Mouse (Mus musculus): ENCODE measurements around the gene Gpr15. TPM values are rescaled to one million over a fixed set of nuclear protein-coding genes. Genes with fewer than 3 reads are reported as not detected.

The Gpr15 gene
- polyA plus RNA-seq, 1 experiment from 2014 or later: not detected

DNA sequence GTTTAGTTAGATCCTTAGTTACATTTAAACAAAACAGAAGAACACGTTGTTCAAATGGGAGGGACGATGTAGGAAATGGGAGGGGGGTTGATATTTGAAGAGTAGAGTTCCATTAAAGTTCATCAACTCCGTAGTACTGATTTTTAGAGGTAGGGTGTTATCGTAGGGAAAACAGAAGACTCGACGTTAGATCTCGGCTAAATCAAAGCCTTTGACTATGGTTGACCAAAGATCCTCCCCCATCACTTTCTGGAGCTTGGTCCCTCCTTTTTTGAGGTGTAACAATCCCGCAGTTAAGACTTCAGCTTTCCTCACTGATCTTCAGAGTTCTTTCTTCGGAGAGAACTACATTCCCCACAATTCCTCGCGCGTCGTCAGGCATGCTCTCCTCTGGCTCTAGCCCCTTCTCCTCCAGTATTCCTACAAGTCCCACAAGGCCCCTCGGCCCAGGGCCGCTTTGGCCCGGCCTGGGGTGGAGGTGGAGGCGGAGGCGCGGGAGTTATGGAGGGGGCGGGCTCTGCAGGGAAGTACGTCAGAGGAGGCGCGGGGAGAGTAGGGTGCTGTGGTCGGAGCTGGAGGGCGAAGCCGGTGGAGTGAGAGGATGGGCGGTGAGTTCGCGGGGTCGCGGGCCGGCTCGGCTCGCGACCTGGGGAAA, 8.7 kb upstream of the Gpr15 start, which contains the start of gene Cldnd1:
TSS of gene Cldnd1 (plus strand) at position 434 of the 655 bp plus-strand sequence.
- H3K9me3 ChIP-seq (replicated peaks; ENCODE audit: control insufficient read depth, low read length): no peaks in the 10 kb centered on the region
- WGBS (ENCODE audit: insufficient replicate concordance): 3% methylated on average over 25 of the region's 35 CpGs
- ATAC-seq (ENCODE audit: low read depth): peak; percentile 100
- H3K9ac ChIP-seq (ENCODE audit: low read depth, low read length): peak within 1 kb of the TSS; percentile 73
- peak within 1 kb of the TSS; percentile 58 for H3K27ac ChIP-seq (ENCODE audit: low read length)
- peaks cover 7% of the 10 kb centered on the region for H3K4me1 ChIP-seq (ENCODE audit: control insufficient read depth, low read depth, low read length)
- H3K27me3 ChIP-seq (ENCODE audit: control insufficient read depth, insufficient read depth, low read depth, low read length): no peaks in the 10 kb centered on the region
- peak within 1 kb of the TSS; percentile 77 for H3K4me3 ChIP-seq (ENCODE audit: low read depth, low read length)
- H3K4me2 ChIP-seq (ENCODE audit: low read depth, low read length): peak within 1 kb of the TSS; percentile 74
- peaks cover 3% of the 10 kb centered on the region; the same call in 1 of the 2 replicates for H3K36me3 ChIP-seq (ENCODE audit: control insufficient read depth, insufficient read depth)

DNA sequence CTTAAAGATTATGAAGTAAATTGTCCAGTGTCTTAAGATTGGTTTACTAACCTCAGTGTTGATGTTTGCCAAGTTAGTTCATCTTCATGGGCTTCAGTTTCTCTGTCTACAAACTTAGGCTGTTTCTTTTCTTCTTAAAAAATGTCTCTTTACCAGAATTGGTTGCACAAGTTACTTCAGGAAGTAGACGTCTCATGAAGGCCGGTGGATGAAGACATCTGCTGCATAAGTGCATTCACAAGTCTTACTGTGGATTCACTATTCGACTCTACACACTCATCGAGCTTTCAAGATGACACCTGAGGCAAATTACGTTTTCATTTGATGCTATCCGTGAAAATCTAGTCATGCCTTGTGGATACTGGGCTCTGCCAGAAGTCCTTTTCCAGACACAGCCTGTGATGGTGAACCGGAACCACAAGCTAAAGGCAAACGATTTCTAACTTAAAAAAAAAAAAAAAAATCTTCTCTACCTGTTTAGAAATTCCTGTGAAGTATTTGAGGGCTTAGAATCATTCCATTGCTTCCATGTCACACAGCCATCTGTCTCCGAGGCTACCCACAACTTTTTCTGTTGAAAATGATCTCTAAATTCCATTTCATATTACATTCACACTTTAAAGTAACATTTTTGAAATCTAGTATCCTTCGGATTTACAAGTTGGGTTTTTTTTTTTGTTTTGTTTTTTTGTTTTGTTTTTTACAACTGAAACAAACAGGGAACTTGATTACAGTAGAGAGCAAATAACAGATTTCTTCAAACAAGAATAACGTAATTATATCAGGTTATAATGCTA, 8.0 kb upstream of the Gpr15 start:
- peaks cover 7% of the 10 kb centered on the region for H3K4me1 ChIP-seq (ENCODE audit: control insufficient read depth, low read depth, low read length)
- H3K4me3 ChIP-seq (ENCODE audit: low read depth, low read length): no peak overlapping the region
- H3K36me3 ChIP-seq (ENCODE audit: control insufficient read depth, insufficient read depth): no peaks in the 10 kb centered on the region; the same call in 1 of the 2 replicates
- H3K9ac ChIP-seq (ENCODE audit: low read depth, low read length): no peak overlapping the region
- H3K27me3 ChIP-seq (ENCODE audit: control insufficient read depth, insufficient read depth, low read depth, low read length): no peaks in the 10 kb centered on the region
- no peak overlapping the region for H3K27ac ChIP-seq (ENCODE audit: low read length)
- ATAC-seq (ENCODE audit: low read depth): no peak
- peak overlapping the region; percentile 74 for H3K4me2 ChIP-seq (ENCODE audit: low read depth, low read length)
- no peaks in the 10 kb centered on the region for H3K9me3 ChIP-seq (replicated peaks; ENCODE audit: control insufficient read depth, low read length)
- 64% methylated on average over 11 of the region's 11 CpGs for WGBS (ENCODE audit: insufficient replicate concordance)

DNA sequence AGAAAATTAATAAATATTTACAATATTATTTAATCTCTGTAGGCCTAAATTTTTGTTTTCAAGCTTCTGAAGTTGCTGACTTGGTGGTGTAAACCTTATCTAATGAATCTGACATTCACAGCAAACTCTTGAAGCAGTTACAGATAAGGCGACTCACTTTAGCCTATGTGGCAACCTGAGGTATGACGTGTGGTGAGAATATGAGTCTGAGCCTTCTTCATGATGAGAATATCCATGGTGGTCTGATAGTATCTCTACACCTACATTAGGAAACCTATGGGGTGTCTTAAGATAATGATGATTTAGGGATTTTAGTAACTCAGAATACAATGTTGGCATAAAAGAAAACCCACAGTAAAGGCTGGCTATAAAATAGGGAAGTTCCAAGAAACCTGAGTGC, 3.4 kb upstream of the Gpr15 start:
- no peak for ATAC-seq (ENCODE audit: low read depth)
- WGBS (ENCODE audit: insufficient replicate concordance): 37% methylated on average over 2 of the region's 2 CpGs
- H3K4me1 ChIP-seq (ENCODE audit: control insufficient read depth, low read depth, low read length): no peaks in the 10 kb centered on the region
- H3K4me3 ChIP-seq (ENCODE audit: low read depth, low read length): no peak overlapping the region
- H3K9ac ChIP-seq (ENCODE audit: low read depth, low read length): no peak overlapping the region
- H3K27me3 ChIP-seq (ENCODE audit: control insufficient read depth, insufficient read depth, low read depth, low read length): no peaks in the 10 kb centered on the region
- H3K4me2 ChIP-seq (ENCODE audit: low read depth, low read length): no peak overlapping the region
- H3K9me3 ChIP-seq (replicated peaks; ENCODE audit: control insufficient read depth, low read length): no peaks in the 10 kb centered on the region
- no peak overlapping the region for H3K27ac ChIP-seq (ENCODE audit: low read length)
- H3K36me3 ChIP-seq (ENCODE audit: control insufficient read depth, insufficient read depth): no peaks in the 10 kb centered on the region

DNA sequence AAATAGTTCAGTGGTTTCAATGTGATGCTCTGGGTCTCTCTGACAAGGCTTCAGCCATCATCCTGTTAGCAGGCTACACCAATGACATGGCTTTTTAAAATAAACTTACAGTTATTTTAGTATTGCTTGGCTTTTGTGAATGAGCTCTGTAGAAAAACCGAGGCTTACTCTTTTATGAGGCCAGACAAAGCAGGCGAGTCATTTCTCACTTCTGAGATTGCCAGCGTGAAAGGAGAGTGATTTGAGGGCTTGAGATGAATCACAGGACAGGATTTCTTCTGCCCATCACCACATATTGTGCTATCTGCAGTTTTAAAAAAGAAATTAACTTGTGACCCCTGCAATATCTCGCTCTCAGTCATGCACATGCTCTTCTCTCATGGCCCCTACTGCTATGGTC, 3.9 kb downstream of the Gpr15 start:
- H3K4me3 ChIP-seq (ENCODE audit: low read depth, low read length): no peak overlapping the region
- H3K36me3 ChIP-seq (ENCODE audit: control insufficient read depth, insufficient read depth): no peaks in the 10 kb centered on the region
- H3K9me3 ChIP-seq (replicated peaks; ENCODE audit: control insufficient read depth, low read length): no peaks in the 10 kb centered on the region
- H3K27me3 ChIP-seq (ENCODE audit: control insufficient read depth, insufficient read depth, low read depth, low read length): no peaks in the 10 kb centered on the region
- H3K9ac ChIP-seq (ENCODE audit: low read depth, low read length): no peak overlapping the region
- no peak for ATAC-seq (ENCODE audit: low read depth)
- H3K4me2 ChIP-seq (ENCODE audit: low read depth, low read length): no peak overlapping the region
- WGBS (ENCODE audit: insufficient replicate concordance): 54% methylated on average over 4 of the region's 4 CpGs
- H3K4me1 ChIP-seq (ENCODE audit: control insufficient read depth, low read depth, low read length): no peaks in the 10 kb centered on the region
- H3K27ac ChIP-seq (ENCODE audit: low read length): no peak overlapping the region

DNA sequence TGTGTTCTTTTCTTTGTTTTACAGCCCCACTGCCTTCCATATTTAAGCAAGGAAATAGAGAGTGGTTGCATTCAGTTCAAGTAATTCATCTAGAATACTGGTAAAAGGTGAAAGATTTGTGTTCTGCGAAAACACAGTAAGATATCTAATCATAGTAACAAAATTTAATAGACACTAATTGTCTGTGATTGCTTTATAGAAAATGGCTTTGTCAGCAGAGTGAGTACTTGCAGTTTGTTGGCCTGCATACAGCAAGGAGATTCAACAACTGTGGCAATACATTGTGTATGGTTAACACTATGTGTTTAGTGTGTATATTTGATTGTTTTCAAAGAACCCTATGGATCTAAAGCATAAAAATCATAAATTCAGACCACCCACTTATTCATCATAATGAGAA, 5.7 kb downstream of the Gpr15 start:
- H3K27me3 ChIP-seq (ENCODE audit: control insufficient read depth, insufficient read depth, low read depth, low read length): no peaks in the 10 kb centered on the region
- H3K27ac ChIP-seq (ENCODE audit: low read length): no peak overlapping the region
- H3K4me3 ChIP-seq (ENCODE audit: low read depth, low read length): no peak overlapping the region
- no peaks in the 10 kb centered on the region for H3K36me3 ChIP-seq (ENCODE audit: control insufficient read depth, insufficient read depth)
- WGBS (ENCODE audit: insufficient replicate concordance): 85% methylated on average over 1 of the region's 1 CpGs
- no peaks in the 10 kb centered on the region for H3K9me3 ChIP-seq (replicated peaks; ENCODE audit: control insufficient read depth, low read length)
- no peak overlapping the region for H3K9ac ChIP-seq (ENCODE audit: low read depth, low read length)
- H3K4me1 ChIP-seq (ENCODE audit: control insufficient read depth, low read depth, low read length): no peaks in the 10 kb centered on the region
- ATAC-seq (ENCODE audit: low read depth): no peak
- H3K4me2 ChIP-seq (ENCODE audit: low read depth, low read length): no peak overlapping the region

DNA sequence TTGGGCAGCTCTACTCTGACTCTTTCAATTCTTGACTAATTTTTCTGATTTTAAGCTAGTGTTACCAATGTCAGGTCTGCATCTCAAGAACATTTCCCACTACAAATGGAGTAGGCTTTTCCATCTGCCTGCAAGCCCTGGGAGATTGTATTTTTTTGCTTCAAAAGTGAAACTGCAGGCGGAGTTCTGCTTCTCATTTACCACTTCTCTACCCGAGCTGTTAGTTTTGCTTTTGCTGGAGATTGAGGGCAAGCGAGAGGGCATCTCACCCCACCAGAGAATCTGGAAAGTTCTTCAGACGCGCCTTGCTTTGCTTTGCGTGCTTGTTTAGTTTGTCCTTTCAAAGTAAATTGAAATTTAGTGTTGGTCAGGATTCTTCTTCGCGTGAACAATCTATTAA, 6.6 kb downstream of the Gpr15 start:
- no peak for ATAC-seq (ENCODE audit: low read depth)
- no peak overlapping the region for H3K4me3 ChIP-seq (ENCODE audit: low read depth, low read length)
- WGBS (ENCODE audit: insufficient replicate concordance): 51% methylated on average over 8 of the region's 8 CpGs

DNA sequence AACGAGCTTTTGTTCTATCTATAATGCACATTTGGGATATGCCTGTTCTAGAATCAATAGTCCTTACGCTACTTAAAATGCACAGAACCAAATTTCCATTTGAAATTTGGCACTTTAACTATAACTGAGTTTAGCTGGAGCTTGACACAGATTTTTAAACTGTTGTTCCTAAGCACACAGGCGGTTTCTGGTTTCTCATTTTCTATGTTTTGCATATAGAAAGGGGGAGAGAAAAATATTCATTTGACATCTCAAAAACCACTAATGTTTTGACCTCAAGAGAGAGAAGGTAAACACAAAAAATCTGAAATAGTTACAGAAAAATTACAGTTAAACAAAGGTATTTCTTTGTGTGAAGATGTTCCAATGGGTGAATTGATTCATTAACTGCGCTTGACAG, 9.3 kb downstream of the Gpr15 start:
- Histone ChIP-seq H3K9ac (ENCODE audit: low read depth, low read length) (no peak overlapping the region), H3K4me3 (ENCODE audit: low read depth, low read length) (no peak overlapping the region), H3K4me2 (ENCODE audit: low read depth, low read length) (no peak overlapping the region), H3K4me1 (ENCODE audit: control insufficient read depth, low read depth, low read length) (no peaks in the 10 kb centered on the region), H3K27ac (ENCODE audit: low read length) (no peak overlapping the region), H3K36me3 (ENCODE audit: control insufficient read depth, insufficient read depth) (no peaks in the 10 kb centered on the region), H3K27me3 (ENCODE audit: control insufficient read depth, insufficient read depth, low read depth, low read length) (no peaks in the 10 kb centered on the region), H3K9me3 (replicated peaks; ENCODE audit: control insufficient read depth, low read length) (no peaks in the 10 kb centered on the region)
- WGBS (ENCODE audit: insufficient replicate concordance): 59% methylated on average over 4 of the region's 4 CpGs
- no peak for ATAC-seq (ENCODE audit: low read depth)

More for the DNA sequence above, 6.6 kb downstream of the Gpr15 start:
- no peak overlapping the region for H3K9ac ChIP-seq (ENCODE audit: low read depth, low read length)
- H3K36me3 ChIP-seq (ENCODE audit: control insufficient read depth, insufficient read depth): no peaks in the 10 kb centered on the region
- H3K9me3 ChIP-seq (replicated peaks; ENCODE audit: control insufficient read depth, low read length): no peaks in the 10 kb centered on the region
- no peaks in the 10 kb centered on the region for H3K27me3 ChIP-seq (ENCODE audit: control insufficient read depth, insufficient read depth, low read depth, low read length)
- H3K4me2 ChIP-seq (ENCODE audit: low read depth, low read length): no peak overlapping the region
- H3K27ac ChIP-seq (ENCODE audit: low read length): no peak overlapping the region
- H3K4me1 ChIP-seq (ENCODE audit: control insufficient read depth, low read depth, low read length): no peaks in the 10 kb centered on the region

DNA sequence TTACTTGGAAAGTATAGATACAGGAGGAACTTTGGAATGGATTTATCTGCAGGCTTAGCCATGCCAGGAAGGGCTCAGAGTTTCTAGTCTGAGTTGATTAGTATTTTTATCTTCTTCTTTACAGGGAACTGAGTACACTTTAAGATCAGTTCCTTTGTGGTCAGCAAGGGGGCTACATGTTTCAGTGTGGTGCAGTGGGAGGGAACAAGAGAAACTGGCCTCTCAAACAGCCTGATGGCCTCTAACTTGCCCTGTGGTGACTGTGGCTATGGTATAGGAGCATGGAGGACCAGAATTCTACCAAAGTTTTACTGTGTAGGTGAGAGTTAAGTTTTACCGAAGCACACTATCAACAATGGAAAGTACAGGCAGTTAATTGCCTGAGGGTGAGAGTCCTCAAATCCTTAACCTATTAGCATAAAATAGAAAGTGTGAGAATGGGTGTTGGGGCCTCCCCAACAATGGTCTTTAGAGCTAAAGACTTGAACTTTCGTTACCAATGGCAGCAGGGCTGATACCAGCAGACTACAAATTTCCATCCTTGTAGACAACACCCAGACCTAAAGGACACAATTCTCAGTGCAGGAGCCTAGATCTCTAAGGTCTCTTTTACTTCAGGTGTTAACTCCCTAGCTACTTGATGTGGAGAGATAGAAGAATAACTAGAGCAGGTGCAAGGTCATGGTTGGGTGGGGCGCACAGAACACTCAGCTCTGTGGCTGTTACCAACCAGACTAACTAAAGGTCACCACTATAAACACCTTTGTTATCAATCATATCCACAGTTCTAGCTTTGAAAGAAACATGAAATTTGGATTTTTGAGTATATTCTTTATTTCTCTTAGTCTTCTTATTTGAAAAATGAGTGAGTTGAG, 10.0 kb downstream of the Gpr15 start:
- H3K4me3 ChIP-seq (ENCODE audit: low read depth, low read length): no peak overlapping the region
- no peaks in the 10 kb centered on the region for H3K36me3 ChIP-seq (ENCODE audit: control insufficient read depth, insufficient read depth)
- H3K27me3 ChIP-seq (ENCODE audit: control insufficient read depth, insufficient read depth, low read depth, low read length): no peaks in the 10 kb centered on the region
- 72% methylated on average over 3 of the region's 3 CpGs for WGBS (ENCODE audit: insufficient replicate concordance)
- ATAC-seq (ENCODE audit: low read depth): no peak
- H3K9me3 ChIP-seq (replicated peaks; ENCODE audit: control insufficient read depth, low read length): no peaks in the 10 kb centered on the region
- H3K4me2 ChIP-seq (ENCODE audit: low read depth, low read length): no peak overlapping the region
- no peaks in the 10 kb centered on the region for H3K4me1 ChIP-seq (ENCODE audit: control insufficient read depth, low read depth, low read length)
- H3K27ac ChIP-seq (ENCODE audit: low read length): no peak overlapping the region
- no peak overlapping the region for H3K9ac ChIP-seq (ENCODE audit: low read depth, low read length)

Data from liver, embryonic 16.5 days (tissue).